Mouse (Mus musculus): ENCODE data around the gene Dnajc22.

DNA sequence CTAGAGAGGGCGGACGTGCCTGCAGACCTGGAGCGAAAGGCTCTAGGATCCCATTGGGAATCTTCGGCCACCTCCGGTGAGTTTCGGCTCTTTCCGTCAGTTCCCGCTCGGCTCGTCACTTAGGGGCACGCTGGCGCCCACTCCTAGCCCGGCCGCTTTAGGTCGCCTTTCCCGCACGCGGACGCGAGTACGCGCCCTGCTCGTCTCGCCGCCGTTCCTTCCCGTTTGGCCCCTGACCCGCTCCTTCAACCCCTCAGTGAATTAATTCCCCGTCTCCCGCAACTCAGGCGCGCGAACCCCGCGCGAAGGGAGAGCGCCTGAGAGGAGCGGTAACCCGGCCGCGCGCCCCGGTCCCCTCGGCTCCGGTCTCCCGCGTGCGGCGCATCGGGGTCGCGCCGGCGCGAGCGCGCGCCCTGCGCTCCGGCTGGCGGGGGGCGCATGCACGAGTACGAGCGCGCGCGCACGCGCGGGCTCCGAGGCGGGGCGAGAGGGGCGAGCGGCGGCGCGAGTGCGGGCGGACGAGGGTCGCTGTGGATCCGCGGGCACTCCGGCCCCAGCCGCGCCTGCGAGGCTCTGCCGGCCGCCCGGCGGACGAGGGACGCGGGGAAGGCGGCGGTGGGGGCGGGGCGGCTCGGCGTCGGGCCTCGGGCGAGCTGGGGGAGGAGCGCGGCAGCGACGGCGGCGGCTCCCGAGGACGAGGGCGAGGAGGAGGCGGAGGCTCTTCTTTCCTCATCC is 33.3 kb downstream of the Dnajc22 start:
- TF ChIP-seq CTCF (IDR thresholded peaks at IDR 0.05; ENCODE audit: extremely low read depth, insufficient read depth, low read length), result no peak
- 0 out of 2 replicates have a peak, but pooled peaks have one; percentile 10 for TF ChIP-seq POLR2A (IDR thresholded peaks at IDR 0.05; ENCODE audit: extremely low read depth, insufficient read depth, low read length)

Measured in cortical plate, adult 2 months (tissue).